Mouse (Mus musculus) hindbrain, postnatal 0 days (tissue): ENCODE measurements around the gene Ceacam15. TPM values are rescaled to one million over a fixed set of nuclear protein-coding genes. Genes with fewer than 3 reads are reported as not detected.
"Not testable (repeated sequence)": the region's sequence is repeated elsewhere in the genome, so short reads cannot be mapped to it uniquely, and the experiment has no call there.

Source experiments
- ATAC-seq: fragments of 200-750 bp; cut with Nextera tagmentation; 2 replicates; pipeline ENCODE4 v1.8.0; 2017; ENCODE audit warnings: mild to moderate bottlenecking, moderate TSS enrichment, moderate library complexity
- DNase-seq: peaks from one replicate; pipeline ENCODE4 v3.0.0-alpha.2; 2015; ENCODE audit warnings: low spot score
- H3K27ac ChIP-seq: fragments of 300-500 bp; sonication (generic); 2 replicates; pipeline ENCODE4 v1.5.1; 2014; ENCODE audit warnings: mild to moderate bottlenecking
- H3K27me3 ChIP-seq: fragments of 300-500 bp; sonication (generic); 2 replicates; pipeline ENCODE4 v1.6.1; 2014; ENCODE audit warnings: low read length, mixed read lengths; ENCODE audit not compliant: insufficient read depth
- H3K36me3 ChIP-seq: fragments of 300-500 bp; sonication (generic); 2 replicates; pipeline ENCODE4 v1.6.1; 2014; ENCODE audit warnings: low read length, mixed read lengths; ENCODE audit not compliant: insufficient read depth
- H3K4me1 ChIP-seq: fragments of 300-500 bp; sonication (generic); 2 replicates; pipeline ENCODE4 v1.6.1; 2014; ENCODE audit warnings: antibody characterized with exemption, low read length, mixed read lengths; ENCODE audit not compliant: insufficient read depth
- H3K4me2 ChIP-seq: fragments of 300-500 bp; sonication (generic); 2 replicates; pipeline ENCODE4 v1.6.1; 2014; ENCODE audit warnings: low read depth, mild to moderate bottlenecking, low read length, moderate library complexity, mixed read lengths
- H3K4me3 ChIP-seq: fragments of 300-500 bp; sonication (generic); 2 replicates; pipeline ENCODE4 v1.5.1; 2014; ENCODE audit warnings: low read length
- H3K9ac ChIP-seq: fragments of 300-500 bp; sonication (generic); replicated peaks from 2 replicates; pipeline ENCODE4 v1.6.1; 2014; ENCODE audit warnings: mild to moderate bottlenecking, low read length, moderate library complexity, mixed read lengths
- H3K9me3 ChIP-seq: fragments of 300-500 bp; sonication (generic); 2 replicates; pipeline ENCODE4 v1.6.1; 2016; ENCODE audit warnings: low read length, mixed read lengths
- CTCF ChIP-seq: IDR thresholded peaks from 2 replicates; pipeline ENCODE4 v1.5.1; 2016; ENCODE audit warnings: antibody characterized with exemption, control low read depth, low read depth
- WGBS: fragments of 180-500 bp; shearing (Covaris S2); extraction: QIAGEN DNeasy Blood & Tissue Kit; methylation state at CpG from one replicate; pipeline ENCODE4 v1.1.7; 2014; 5-methylcytosine and 5-hydroxymethylcytosine counted together
- polyA plus RNA-seq: library from polyadenylated mRNA; unstranded; fragments of >200 nt; fragmentation: Nextera tagmentation; extraction: Ambion mirVana; gene quantifications from 2 replicates; pipeline ENCODE4 v1.2.1, GENCODE M21; 2015
- total RNA-seq: library from RNA; depleted of rRNA; stranded (reverse); fragments of >200 nt; gene quantifications from 2 replicates; pipeline ENCODE4 v1.2.3, GENCODE M21; 2014; rRNA removed

Ceacam15 gene
- total RNA-seq (not detected in 2 replicates), polyA plus RNA-seq (not detected in 2 replicates)

DNA sequence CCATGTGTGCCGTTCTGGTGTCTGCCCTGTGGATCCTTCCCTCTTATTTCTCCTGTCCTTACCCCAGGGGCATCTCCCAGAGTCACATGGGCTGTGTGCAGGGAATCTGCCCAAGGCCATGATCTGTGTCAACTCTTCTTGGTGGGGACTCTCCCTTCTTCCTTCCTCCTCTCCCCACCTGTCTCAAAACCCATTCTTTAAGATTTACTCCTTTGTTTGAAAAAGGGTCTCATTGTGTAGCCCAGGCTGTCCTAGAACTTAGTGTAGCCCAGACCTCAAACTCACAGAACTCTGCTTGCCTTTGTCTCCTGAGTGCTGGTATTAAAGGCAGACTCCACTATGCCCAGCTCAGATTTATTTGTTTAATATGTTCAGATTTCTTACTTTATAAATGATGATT is at the start of gene Ceacam15:
Gene Ceacam15, minus strand, starts transcription at position 101 of the 400 bp plus-strand sequence.
- 59% methylated on average over 1 of the region's 1 CpGs for WGBS
- Histone ChIP-seq H3K27ac (no peak within 1 kb of the TSS), H3K4me2 (no peak within 1 kb of the TSS), H3K27me3 (no peaks in the 10 kb centered on the region), H3K4me1 (no peaks in the 10 kb centered on the region), H3K9ac (no peak within 1 kb of the TSS), H3K9me3 (no peaks in the 10 kb centered on the region), H3K36me3 (no peaks in the 10 kb centered on the region), H3K4me3 (no peak within 1 kb of the TSS)
- TF ChIP-seq CTCF = no peak
- ATAC-seq = no peak
- no peak for DNase-seq

DNA sequence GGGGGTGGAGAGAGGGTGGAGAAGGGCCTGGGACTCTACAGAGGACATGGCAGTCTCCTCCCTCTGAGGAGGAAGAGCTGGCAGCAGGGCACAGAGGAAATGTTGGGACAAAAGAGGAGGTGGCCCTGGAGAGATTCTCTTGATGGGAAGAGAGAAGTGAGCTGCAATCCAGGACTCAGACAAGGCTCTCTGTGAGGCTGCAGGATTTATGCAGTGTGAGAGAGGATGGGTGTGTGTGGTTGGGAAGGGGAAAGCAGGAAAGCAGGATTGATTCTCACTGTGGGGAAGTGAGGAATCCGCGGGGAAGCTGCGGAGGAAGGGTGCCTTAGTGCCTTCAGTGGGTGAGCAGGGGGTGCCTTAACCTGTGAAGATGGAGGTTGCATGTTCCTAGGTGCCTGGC is 47.0 kb upstream of the Ceacam15 start:
- H3K9ac ChIP-seq, H3K27ac ChIP-seq, ATAC-seq, H3K36me3 ChIP-seq, H3K4me3 ChIP-seq, H3K9me3 ChIP-seq, H3K4me1 ChIP-seq, H3K4me2 ChIP-seq, H3K27me3 ChIP-seq, DNase-seq: not testable (repeated sequence)
- WGBS = 79% methylated on average over 3 of the region's 3 CpGs

DNA sequence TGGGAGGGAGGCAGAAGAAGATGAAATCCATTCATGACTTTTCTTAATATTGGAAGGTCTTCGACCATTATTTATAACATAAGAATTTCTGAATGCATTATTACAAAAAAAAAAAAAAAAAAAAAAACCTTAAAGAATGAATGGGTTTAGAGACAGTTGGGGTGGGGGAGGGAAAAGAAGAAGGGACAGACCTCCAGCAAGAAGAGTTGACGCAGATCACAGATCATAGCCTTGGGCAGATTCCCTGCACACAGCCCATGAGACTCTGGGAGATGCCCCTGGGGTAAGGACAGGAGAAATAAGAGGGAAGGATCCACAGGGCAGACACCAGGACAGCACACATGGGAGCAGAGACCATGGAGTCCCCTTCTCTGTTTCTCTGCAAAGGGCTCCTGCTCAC is 46.1 kb upstream of the Ceacam15 start, which contains the start of gene Ceacam9:
Gene Ceacam9, plus strand, starts transcription at position 301 of the 400 bp plus-strand sequence.
- Histone ChIP-seq H3K4me3 (no peak within 1 kb of the TSS), H3K27me3 (no peaks in the 10 kb centered on the region), H3K9me3 (no peaks in the 10 kb centered on the region), H3K4me1 (no peaks in the 10 kb centered on the region), H3K9ac (no peak within 1 kb of the TSS), H3K36me3 (no peaks in the 10 kb centered on the region), H3K4me2 (no peak within 1 kb of the TSS), H3K27ac (no peak within 1 kb of the TSS)
- DNase-seq (no peak), ATAC-seq (no peak)
- no peak for TF ChIP-seq CTCF
- WGBS = 86% methylated on average over 2 of the region's 2 CpGs

GRCm38 (mm10) chr7:16716456-16717152 is 41.1 kb upstream of the Ceacam15 start:
- H3K9me3 ChIP-seq, ATAC-seq, H3K4me1 ChIP-seq, H3K36me3 ChIP-seq, H3K27ac ChIP-seq, H3K4me3 ChIP-seq, H3K27me3 ChIP-seq, H3K4me2 ChIP-seq, DNase-seq, H3K9ac ChIP-seq: not testable (repeated sequence)
- 37% methylated on average over 7 of the region's 8 CpGs for WGBS

GRCm38 (mm10) chr7:16712633-16713415 is 37.3 kb upstream of the Ceacam15 start:
- H3K4me3 ChIP-seq = no peak overlapping the region
- H3K9ac ChIP-seq = no peak overlapping the region
- 76% methylated on average over 13 of the region's 13 CpGs for WGBS
- H3K9me3 ChIP-seq = no peaks in the 10 kb centered on the region
- no peak overlapping the region for H3K4me2 ChIP-seq
- H3K27ac ChIP-seq = no peak overlapping the region
- DNase-seq (no peak), ATAC-seq (no peak)
- TF ChIP-seq CTCF = peak; percentile 35
- no peaks in the 10 kb centered on the region for H3K27me3 ChIP-seq
- H3K36me3 ChIP-seq = no peaks in the 10 kb centered on the region
- no peaks in the 10 kb centered on the region for H3K4me1 ChIP-seq

- Histone ChIP-seq H3K4me3 (no peak overlapping the region), H3K4me2 (no peak overlapping the region), H3K27me3 (no peaks in the 10 kb centered on the region), H3K27ac (no peak overlapping the region), H3K4me1 (no peaks in the 10 kb centered on the region), H3K9ac (no peak overlapping the region), H3K9me3 (no peaks in the 10 kb centered on the region), H3K36me3 (no peaks in the 10 kb centered on the region)
- WGBS = 79% methylated on average over 5 of the region's 5 CpGs
- no peak for ATAC-seq
- no peak for DNase-seq
- TF ChIP-seq CTCF = peak; percentile 40
Observed at GRCm38 (mm10) chr7:16710604-16711003, 35.1 kb upstream of the Ceacam15 start.

GRCm38 (mm10) chr7:16708244-16708643 is 32.7 kb upstream of the Ceacam15 start:
- Histone ChIP-seq H3K27ac (no peak overlapping the region), H3K4me1 (no peaks in the 10 kb centered on the region), H3K9ac (no peak overlapping the region), H3K4me2 (no peak overlapping the region), H3K9me3 (no peaks in the 10 kb centered on the region), H3K4me3 (no peak overlapping the region), H3K36me3 (no peaks in the 10 kb centered on the region), H3K27me3 (no peaks in the 10 kb centered on the region)
- WGBS = 38% methylated on average over 9 of the region's 9 CpGs
- no peak for TF ChIP-seq CTCF
- ATAC-seq = no peak
- DNase-seq = no peak
